Mouse (Mus musculus): ENCODE results near the gene Col13a1.

The Col13a1 gene

DNA sequence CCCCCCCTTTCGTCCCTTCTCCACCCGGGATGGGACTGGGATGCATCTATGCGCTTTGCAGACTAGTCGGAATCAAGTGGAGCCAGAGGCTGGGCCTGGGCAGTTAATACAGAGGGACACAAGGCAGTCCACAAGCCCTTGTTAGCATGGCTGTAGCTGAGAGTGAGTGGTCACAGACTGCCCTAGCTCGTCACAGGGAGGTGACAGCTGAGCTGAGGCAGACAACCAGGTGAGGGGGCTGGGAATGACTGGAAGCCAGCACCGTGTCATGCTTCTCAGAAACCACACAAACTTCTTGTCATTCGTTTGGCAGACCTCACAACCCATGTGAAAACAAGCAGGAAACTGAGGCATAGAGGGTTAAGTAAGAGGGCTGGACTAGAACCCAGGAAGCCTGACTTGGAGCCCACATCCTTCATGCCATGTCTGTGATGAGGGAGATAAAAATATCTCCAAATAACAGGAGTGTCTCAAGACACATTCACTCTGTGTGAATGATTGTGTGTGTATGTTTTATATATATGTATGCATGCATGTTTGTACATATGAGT is 10.8 kb downstream of the Col13a1 start:
- no peak for DNase-seq (ENCODE audit: low read depth)

DNA sequence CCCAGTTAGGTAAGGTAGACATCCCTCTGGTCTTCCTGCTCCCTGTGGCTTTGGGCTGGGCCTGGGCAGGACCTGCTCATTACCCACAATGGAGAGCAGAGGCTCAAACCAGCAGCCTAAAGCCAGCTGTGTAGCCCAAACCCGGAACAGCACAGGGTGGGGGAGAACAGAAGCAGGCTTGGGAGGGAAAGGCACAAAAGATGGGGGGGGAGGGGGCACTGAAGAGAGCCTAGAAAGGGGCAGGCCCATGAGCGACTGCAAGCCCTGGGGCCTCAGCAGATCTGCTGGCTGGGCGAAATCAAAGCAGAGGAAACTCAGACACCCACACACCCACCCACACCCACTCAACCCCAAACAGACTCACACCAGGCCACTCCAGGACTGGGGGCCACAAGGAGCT is 11.7 kb downstream of the Col13a1 start:
- DNase-seq (ENCODE audit: low read depth): no peak

DNA sequence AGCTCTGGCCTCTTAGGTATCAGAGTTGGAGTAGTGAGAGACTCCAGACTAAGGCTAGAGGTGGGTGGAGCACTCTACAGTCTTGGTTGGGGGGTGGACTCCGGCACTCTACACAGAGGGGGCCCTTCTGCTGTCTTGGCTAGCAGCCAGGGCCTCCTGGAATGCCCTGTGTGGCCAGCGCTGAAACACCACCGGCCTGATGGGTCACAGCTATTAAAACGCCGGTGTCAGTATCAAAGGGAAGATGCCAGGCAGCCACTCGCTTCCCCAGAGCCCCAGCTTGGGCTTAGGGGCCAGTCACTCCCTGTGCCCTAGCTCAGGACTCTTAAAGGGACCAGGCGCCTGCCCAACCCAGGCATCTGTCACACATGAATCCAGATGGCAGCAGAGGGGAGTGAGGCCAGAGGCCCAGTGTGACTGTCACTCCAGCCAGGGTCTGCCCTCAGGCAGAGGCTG is 13.5 kb downstream of the Col13a1 start:
- DNase-seq (ENCODE audit: low read depth): no peak

DNA sequence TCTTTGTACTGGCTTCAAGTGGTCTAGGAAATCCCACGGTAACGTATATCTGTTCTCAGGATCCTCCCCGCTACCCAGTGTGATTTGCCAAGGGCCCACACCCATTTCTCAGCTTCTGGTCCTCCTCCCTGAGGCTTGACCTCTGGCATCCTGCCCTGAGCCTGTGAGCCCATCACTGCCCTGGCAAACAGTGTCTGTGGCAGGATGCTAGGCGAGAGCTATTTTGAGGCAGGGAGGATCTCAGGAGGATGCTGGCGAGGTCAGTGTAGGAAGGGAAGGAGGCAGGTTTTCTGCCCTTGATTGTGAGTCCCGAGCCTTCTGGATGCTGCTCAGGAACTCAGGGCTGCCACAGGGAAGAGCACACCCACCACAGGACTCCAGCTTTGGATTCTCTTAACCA is 22.2 kb downstream of the Col13a1 start:
- no peak for DNase-seq (ENCODE audit: low read depth)

DNA sequence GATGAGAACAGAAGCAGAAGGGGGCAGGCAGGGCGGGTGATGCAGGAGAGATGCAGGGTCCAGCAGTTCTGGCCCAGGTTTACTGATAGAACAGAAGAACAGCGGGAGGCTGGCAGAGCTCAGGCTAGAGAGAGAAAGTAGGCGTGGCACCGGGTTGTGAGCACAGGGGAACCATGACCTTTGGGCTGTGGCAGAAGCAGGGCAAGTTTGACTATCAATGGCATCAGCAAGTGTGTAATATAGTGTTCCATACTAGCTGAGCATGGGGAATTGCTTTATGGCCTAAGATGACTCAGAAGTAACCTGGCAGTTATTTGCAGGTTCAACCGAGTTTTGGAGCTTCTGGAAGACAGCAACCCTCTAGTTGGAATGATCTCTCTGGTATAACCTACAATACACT is 25.0 kb downstream of the Col13a1 start:
- DNase-seq (ENCODE audit: low read depth): no peak

DNA sequence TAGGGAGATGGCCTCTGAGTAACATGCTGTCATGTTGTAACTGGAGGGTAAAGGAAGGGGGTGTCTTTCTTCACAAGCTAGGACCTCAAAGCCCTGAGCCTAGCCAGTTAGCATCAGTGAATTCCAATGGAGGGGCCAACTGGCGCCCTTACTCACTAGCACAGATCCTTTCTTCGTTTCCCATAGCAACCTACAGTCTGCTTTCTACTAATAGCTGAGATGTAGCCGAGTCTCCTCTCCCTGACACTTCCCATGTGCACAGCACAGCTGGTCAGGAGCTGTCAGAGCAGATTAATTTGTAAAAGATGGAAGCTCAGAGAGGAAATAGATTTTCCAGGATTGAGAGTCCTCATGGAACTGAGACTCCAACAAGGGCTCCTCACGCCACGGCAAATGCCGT is 29.4 kb downstream of the Col13a1 start:
- DNase-seq (ENCODE audit: low read depth): no peak

DNA sequence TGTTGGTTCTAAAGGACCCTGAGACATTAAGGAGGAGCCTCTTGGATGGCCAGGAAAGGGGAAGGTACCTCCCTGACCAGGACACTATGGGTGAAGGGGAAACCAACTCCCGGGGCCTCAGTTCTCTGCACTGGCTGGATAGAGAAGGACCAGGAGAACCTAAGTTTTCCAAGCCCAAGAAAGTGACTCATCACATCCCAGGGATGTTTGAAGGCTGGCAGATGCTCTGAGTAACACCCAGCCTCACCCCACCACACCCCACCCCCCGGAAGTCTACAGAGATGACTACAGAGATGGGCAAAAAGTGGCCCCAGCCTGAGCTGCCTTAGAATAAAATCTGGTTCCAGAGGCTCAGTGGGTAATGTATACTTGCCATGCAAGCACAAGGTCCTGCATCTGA is 34.5 kb downstream of the Col13a1 start:
- DNase-seq (ENCODE audit: low read depth): no peak

DNA sequence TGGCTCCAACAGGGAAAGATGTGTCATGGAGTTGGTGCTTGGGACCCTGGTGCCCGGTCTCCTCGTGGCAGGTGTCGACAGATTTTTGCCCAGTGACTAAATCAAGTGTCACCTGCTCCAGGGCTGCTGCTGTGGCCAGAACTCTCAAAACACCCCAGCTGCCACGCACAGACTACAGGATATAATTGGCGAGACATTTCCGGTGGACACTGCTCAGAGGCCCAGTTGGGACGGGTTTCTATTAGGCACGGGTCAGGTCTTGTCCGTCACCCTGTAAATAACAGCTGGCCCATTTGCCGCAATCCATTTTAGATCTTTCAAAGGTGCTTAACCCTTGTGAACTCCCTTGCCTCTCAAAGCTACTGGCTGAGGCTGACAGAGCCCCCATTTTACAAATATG is 35.4 kb downstream of the Col13a1 start:
- DNase-seq (ENCODE audit: low read depth): no peak

DNA sequence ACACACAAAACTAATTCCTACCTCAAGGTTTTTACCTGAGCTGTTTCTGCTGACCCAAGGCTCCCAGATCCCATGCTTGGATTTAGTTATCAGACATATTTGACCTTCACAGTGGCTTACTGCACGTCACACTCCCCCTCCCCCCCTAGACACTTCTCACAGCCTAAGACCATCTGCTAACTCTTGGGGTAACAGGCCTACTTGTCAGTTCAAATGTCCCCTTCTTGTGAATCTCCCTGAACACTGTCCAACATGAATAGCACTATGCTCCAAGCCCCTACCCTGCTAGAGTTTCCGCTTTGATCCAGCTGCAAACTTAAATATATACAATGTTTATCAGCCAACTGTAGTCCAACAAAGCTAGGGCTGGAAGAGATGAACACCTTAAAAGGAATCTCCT is 36.2 kb downstream of the Col13a1 start:
- no peak for DNase-seq (ENCODE audit: low read depth)

DNA sequence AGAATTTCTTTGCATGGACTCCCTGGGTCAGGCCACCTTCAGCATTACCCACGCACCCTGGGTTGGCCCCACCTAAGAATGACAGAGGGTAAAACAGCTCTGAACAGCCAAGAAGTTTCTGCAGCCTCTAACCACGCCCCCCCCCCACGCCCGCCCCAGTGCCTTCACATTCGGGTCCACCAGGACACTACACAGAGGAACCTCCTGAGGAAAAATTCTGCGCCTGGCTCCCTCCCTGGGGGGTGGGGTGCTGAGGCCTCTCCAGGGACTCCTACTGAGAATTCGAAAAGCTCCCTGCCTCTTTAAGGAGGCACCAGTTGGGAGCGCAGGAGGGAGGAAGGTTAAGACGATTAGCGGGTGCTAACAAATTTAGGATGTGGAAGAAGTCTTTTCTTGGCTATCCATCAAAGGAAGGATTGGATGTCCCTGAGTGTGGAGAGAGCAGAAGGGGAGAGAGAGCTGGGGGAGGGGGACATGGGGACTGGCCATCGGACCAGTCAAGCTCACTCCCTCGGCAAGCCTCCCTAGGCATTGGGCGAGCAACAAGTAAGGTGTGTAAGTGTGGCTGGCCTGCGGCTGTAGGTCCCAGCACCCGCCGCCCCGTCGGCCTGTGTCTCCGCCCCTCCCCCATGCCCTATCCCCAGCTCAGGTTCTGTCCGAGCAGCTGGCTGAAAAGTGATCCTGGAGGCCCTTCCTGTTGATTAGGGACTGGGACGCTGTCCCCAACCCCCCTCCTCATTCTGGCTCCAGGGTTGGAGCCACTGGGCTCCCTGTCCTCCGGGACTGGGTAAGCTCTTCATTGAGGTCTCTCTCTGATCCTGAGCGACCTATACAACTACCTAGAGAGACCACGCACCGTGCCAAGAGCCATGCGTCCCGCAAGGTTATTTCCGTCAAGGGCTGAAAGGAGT is 42.4 kb downstream of the Col13a1 start:
- no peak for DNase-seq (ENCODE audit: low read depth)

DNA sequence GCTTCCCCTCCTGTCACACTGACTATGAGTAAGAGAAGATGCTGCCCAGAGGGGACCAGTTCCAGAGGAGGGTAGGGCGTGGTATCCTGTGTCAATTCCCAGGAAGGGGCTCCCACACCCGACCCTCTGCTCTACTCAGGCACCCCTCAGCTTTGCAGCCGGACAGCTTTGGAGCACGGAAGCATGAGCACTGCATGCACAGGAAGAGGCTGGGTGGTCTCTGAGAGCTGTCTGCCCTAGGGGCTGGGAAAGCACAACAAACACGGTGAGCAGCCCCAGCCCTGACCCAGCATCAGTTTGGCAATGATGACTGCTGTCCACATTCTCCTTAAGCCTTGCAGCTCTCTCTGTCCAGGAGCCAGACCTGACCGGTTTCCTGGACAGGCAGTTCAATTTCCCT is 47.2 kb downstream of the Col13a1 start:
- no peak for DNase-seq (ENCODE audit: low read depth)

DNA sequence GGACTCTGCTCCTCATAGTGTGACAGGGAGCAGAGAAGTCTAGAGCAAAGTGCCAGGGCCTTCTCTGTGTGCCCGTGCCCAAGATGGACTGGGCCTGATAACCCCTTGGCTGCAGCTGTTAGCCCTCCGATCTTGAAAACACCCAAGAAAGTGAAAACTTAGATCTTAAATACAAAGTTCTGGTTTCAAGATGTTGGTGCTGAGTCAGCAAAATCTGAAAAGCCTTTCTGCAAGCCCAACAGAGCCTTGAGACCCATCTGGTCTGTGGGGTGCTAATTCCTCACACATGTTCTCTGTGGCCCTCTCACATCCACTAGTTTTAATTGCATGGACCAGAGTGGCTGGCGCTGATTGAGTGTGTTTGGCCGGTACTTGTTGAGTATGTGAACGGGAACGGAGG is 49.0 kb downstream of the Col13a1 start:
- DNase-seq (ENCODE audit: low read depth): no peak

DNA sequence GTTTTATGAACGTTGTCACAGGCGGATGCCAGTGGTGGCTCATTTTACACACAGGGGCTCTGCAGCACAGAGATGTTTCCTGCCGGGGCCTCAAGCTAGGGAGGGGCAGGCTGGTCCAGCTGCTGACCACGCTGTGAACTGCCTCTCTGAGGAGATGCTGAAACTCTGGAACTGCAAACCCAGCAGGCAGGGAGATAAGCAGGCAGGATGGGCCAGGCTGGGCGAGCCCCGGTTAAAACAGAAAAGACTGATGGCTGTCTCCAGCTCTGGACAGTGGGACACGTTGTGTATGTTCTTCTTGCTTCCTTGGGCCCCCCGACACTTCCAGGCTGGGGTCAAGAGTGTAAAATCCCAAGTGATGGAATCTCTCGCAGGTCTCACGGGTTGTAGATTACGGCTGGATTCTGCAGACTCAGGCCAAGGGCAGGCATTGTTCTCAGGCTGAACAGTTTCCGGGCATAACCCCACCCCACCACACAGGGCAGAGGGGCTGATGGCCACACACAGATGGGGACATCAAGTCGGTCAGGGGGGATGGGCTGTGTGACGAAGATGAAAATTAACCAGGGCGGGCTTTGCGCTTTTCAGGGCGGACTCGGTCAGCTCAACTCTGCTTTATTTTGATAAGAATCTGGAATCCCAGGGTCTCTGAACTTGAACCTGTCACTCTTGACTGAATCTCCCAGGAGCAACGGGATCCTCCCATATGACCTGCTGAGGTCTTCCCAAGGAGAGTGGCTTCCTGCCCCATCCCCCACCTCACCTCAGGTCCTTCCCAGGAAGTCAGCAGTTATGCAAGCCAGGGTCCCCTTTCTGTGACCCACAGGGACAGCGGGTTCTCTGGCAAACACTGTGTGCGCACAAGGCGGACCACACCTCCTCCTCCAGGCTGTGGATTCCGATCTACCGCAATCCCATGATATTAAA is 49.9 kb downstream of the Col13a1 start:
- no peak for DNase-seq (ENCODE audit: low read depth)

DNA sequence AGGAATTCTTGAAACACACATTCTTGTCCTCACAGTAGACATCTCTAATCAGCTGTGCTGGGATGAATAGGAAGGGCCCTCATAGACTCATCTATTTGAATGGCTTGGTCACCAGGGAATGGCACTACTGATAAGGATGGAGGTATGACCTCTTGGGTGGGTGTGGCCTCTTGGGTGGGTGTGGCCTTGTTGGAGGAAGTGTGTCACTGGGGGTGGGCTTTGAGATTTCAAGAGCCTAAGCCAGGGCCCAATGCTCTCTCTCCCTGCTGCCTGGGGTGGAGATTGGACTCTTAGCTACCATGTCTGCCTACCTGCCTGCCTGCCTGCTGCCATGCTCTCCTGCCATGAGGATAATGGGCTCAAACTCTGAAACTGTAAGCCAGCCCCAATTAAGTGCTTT is 53.2 kb downstream of the Col13a1 start:
- no peak for DNase-seq (ENCODE audit: low read depth)

DNA sequence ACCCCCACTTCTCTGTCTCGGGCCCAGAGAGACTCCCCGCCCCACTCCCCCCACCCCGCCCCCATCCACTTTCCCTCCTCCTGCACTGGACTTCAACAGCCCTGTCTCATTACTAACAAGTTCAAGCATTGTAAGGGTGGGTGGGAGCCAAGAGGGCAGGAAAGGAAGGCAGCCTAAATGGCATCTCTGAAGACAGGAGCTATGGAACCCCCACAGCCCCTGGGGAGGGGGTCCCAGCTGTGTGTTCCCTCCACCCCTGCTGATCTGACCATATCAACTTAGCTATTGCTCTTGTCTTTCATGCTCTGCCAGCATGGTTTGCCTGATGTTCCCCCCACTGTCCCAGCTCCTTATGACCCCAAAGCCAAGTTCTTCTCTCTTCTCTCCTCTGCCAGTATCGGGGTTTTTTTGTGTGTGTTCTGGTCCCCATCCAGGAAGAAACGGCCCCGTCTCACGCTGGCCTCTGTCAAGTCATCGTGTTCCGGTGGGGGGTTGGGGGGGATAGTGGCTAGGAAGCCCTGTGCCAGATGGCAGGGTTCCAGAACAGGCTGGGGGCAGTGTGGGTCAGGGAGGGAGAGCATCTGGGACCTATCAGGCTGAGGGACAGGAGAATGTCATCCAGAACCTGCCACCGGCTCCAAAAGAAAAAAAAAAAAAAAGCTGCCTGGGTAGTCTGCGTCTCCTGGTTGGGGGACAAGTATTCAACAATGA is 58.1 kb downstream of the Col13a1 start:
- DNase-seq (ENCODE audit: low read depth): no peak

DNA sequence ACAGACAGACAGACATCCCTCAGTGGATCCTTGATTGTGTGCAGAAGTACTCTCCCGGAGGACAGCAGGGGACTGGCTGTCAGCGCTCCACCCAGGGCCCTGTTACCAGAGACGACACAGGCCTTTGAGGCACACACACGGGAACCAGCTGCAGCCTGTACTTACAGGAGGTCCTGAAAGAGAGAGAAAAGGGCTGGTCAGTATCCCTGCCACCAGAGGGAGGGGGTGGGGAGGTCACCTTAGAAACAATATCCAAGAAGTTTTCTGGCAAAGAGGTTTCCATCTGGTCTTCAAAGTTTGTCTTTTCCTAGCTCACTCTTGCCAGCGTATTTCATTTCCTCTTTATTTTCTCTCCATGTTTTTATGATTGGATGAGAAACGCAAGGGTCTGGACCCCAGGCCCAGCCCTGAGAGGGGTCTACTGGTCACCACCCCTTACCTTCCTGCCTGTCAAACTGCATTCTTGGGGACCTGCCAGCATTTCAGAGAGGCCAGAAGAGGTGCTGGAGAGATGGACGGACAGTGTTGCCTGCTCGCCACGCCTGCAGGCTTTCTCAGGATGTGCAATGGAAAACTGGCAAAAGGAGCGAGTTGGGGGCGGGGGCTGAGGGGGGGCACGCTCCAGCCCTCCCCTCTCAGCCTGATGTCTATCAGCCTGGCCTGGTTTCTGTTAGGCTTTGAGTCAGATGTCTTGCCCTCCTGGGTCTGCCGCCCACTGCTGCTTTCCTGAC is 58.8 kb downstream of the Col13a1 start:
- no peak for DNase-seq (ENCODE audit: low read depth)

DNA sequence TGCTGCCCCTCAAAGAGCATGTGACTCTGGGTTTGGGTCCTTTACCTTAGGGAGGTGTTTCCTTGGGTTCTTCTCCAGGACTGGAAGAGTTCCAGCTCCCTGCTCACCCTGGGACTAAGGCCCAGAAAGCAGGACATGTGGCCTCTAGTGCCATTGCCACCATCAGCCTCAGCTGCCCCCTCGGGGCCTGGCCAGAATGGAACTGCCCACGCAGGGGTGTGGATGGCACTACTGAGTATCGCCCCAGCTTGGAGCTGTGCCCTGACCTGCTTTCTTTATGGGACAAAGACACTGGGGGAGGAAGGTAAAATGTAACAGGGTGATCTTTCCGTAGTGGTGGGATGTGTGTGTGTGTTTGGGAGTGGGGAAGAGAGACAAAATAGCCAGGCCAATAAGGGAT is 59.4 kb downstream of the Col13a1 start:
- no peak for DNase-seq (ENCODE audit: low read depth)

DNA sequence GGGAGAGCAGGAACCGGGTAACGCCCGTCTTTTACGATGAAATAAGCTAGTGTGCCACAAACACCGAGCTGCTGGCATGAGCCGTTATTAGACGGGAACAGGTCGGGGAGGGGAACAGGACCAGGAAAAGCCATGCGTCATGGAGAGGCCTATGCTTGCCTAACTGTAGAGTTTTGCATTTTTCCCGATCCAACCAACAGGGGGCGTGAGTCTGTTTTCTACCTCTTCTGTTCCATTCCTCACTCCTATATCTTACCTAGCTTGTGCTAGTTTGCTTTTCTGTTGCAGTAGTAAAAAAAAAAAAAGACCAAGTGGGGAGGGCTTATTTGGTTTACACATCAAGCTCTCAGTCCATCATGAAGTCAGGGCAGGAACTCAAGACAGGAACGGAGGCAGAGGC is 61.8 kb downstream of the Col13a1 start:
- no peak for DNase-seq (ENCODE audit: low read depth)

DNA sequence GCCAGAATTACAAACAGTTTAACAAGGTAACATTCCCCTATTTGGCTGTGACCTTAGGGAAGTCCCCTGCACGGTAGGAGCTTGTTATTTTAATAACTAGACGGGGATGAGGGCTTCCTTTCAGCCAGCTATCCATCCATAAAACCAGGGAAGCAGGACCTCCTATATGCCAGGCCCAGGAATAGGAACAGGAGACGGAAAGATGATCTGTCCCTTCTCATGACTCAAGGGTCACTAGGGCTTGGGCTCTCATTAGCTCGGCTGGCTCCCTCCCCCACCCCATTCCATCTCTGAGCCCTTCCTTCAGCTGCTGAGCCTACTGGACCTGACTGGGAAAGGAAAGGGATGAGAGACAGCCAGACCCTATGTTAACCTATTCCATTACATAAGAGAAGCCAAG is 67.1 kb downstream of the Col13a1 start:
- no peak for DNase-seq (ENCODE audit: low read depth)

DNA sequence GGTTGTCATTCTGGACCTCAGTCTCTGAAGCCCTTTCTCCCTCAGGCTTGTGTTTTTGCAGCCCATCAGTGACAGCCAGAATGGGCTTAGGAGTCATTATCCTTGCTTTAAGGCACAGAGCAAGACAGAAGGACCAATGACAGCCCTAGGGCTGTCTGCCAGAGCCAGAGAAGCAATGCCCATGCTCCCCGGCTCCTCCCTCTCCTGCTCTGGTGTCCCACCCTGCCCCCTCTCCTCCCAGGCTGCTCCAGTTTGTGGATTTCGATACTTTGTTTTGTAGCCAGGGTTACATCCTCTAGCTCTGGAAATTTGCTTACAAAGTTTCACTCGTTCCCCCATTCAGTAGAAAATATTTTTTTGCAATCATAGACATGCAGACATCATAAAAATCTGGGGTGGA is 69.9 kb downstream of the Col13a1 start:
- DNase-seq (ENCODE audit: low read depth): no peak

DNA sequence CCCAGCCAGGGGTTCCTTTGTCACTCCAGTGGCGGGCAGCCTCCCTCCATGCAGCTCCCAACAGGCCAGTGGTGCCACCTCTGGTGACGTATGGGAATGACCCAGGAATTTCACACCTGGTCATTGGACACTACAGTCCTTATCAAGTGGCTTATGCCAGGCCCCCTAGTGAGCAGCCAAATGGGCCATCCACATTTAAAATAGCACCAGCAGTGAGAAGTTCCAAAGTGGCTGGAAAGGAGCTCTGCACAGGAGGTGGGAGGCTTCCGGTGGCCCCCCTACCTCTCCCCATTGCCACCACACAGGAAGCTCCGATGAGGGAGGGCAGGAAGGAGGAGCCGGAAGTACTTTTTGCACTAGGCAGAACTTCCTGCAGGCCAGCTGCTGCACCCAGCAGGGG is 72.7 kb downstream of the Col13a1 start:
- no peak for DNase-seq (ENCODE audit: low read depth)
